Mouse (Mus musculus) heart, adult 11 months (tissue): ENCODE measurements around the gene Calcrl.
A peak's percentile ranks its signal among the peaks of the same experiment; 100 is the strongest.

Source experiments
- DNase-seq: peaks from one replicate; pipeline ENCODE4 v3.0.0; 2022

The Calcrl gene

GRCm38 (mm10) chr2:84388023-84388416, 37.2 kb downstream of the Calcrl start:
- DNase-seq, result peak; percentile 94

GRCm38 (mm10) chr2:84387394-84388022, 37.7 kb downstream of the Calcrl start:
- peak; percentile 89 for DNase-seq

GRCm38 (mm10) chr2:84386563-84387393, 38.4 kb downstream of the Calcrl start:
- DNase-seq, result peak; percentile 97

- peak; percentile 59 for DNase-seq
Observed at GRCm38 (mm10) chr2:84384911-84385693, 40.1 kb downstream of the Calcrl start.

- peak; percentile 78 for DNase-seq
Observed at GRCm38 (mm10) chr2:84383828-84384227, 41.4 kb downstream of the Calcrl start.

GRCm38 (mm10) chr2:84382556-84382955, 42.7 kb downstream of the Calcrl start:
- no peak for DNase-seq

GRCm38 (mm10) chr2:84381997-84382396, 43.2 kb downstream of the Calcrl start:
- DNase-seq, result no peak

GRCm38 (mm10) chr2:84380816-84381215, 44.4 kb downstream of the Calcrl start:
- peak; percentile 93 for DNase-seq

- no peak for DNase-seq
Observed at GRCm38 (mm10) chr2:84378678-84379077, 46.5 kb downstream of the Calcrl start.

GRCm38 (mm10) chr2:84369256-84369655, 56.0 kb downstream of the Calcrl start:
- DNase-seq, result no peak

- DNase-seq, result no peak
Observed at GRCm38 (mm10) chr2:84366742-84367141, 58.5 kb downstream of the Calcrl start.

GRCm38 (mm10) chr2:84365266-84365665, 59.9 kb downstream of the Calcrl start:
- DNase-seq, result no peak

GRCm38 (mm10) chr2:84362779-84363719, 62.2 kb downstream of the Calcrl start:
- DNase-seq, result peak; percentile 87

GRCm38 (mm10) chr2:84358690-84359343, 66.4 kb downstream of the Calcrl start:
- DNase-seq, result no peak

- no peak for DNase-seq
Observed at GRCm38 (mm10) chr2:84355281-84355680, 69.9 kb downstream of the Calcrl start.

GRCm38 (mm10) chr2:84347376-84347775, 77.8 kb downstream of the Calcrl start:
- no peak for DNase-seq

GRCm38 (mm10) chr2:84343756-84344155, 81.5 kb downstream of the Calcrl start:
- DNase-seq, result no peak

GRCm38 (mm10) chr2:84337774-84338450, 87.3 kb downstream of the Calcrl start:
- DNase-seq, result no peak

- DNase-seq, result no peak
Observed at GRCm38 (mm10) chr2:84336331-84336730, 88.9 kb downstream of the Calcrl start.

- peak; percentile 74 for DNase-seq
Observed at GRCm38 (mm10) chr2:84316185-84316805, 108.9 kb downstream of the Calcrl start.

- DNase-seq, result no peak
Observed at GRCm38 (mm10) chr2:84296517-84296916, 128.7 kb downstream of the Calcrl start.
